Mouse (Mus musculus): ENCODE measurements around the gene Alcam. TPM values are rescaled to one million over a fixed set of nuclear protein-coding genes. Genes with fewer than 3 reads are reported as not detected.
A peak's percentile ranks its signal among the peaks of the same experiment; 100 is the strongest.

Alcam gene
- polyA plus RNA-seq, 1 experiment from 2014 or later: 6.5 TPM

DNA sequence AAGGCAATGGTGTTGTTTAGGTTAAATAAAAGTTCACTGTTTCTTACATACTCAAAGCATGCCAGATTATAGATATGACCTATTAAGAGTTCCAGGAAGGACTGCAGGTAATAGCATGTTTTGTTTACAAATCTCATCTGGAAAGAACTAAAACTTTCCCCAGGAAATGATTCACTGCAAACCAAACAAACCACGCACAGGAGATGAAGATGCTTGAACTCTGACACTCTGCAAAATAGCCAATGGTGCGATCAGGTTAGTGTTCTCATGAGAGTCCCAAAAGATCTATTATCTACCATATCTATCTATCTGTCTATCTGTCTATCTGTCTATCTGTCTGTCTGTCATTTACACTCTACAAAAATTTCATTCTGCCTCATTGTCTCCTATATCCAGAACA is 124.5 kb downstream of the Alcam start:
- no peaks in the 10 kb centered on the region for H3K9me3 ChIP-seq
- H3K27me3 ChIP-seq (ENCODE audit: poor library complexity, severe bottlenecking): no peaks in the 10 kb centered on the region
- WGBS: 92% methylated on average over 2 of the region's 2 CpGs
- H3K27ac ChIP-seq: no peak overlapping the region
- DNase-seq (ENCODE audit: extremely low spot score, low spot score): no peak
- no peaks in the 10 kb centered on the region for H3K4me1 ChIP-seq
- H3K4me3 ChIP-seq: no peak overlapping the region
- H3K36me3 ChIP-seq (replicated peaks): no peaks in the 10 kb centered on the region

DNA sequence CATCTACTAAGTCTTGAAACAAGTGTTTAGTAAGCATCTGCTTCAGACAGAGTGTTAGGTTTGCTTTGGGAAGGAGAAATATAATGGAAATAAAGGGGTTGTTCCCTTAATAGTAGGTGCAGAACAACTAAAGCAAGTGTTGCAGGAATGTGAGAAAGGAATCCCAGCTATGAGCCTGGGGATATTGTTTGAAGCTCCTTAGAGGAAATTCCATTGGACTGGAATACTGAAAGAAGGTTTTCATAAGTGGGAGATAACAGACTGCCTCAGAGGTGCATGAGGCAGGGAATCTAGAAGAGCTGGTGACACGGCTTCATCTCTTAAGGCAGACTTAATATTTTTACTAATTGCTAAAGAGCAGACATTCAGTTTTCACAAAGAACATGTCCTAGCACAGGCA is 134.6 kb downstream of the Alcam start:
- no peaks in the 10 kb centered on the region for H3K9me3 ChIP-seq
- H3K27ac ChIP-seq: no peak overlapping the region
- H3K27me3 ChIP-seq (ENCODE audit: poor library complexity, severe bottlenecking): no peaks in the 10 kb centered on the region
- no peak for DNase-seq (ENCODE audit: extremely low spot score, low spot score)
- H3K4me3 ChIP-seq: no peak overlapping the region
- 74% methylated on average over 1 of the region's 1 CpGs for WGBS
- H3K36me3 ChIP-seq (replicated peaks): no peaks in the 10 kb centered on the region
- no peaks in the 10 kb centered on the region for H3K4me1 ChIP-seq

- Histone ChIP-seq H3K27me3 (ENCODE audit: poor library complexity, severe bottlenecking) (no peaks in the 10 kb centered on the region), H3K27ac (no peak overlapping the region), H3K36me3 (replicated peaks) (no peaks in the 10 kb centered on the region), H3K4me3 (no peak overlapping the region), H3K4me1 (no peaks in the 10 kb centered on the region), H3K9me3 (no peaks in the 10 kb centered on the region)
- whole genome bisulfite sequencing: 32% methylated on average over 9 of the region's 9 CpGs
- peak; percentile 56 for DNase-seq (ENCODE audit: extremely low spot score, low spot score)
These were observed 142.8 kb downstream of the Alcam start for GRCm38 (mm10) chr16:52311073-52311472.

- H3K4me3 ChIP-seq: no peak overlapping the region
- no peaks in the 10 kb centered on the region for H3K4me1 ChIP-seq
- no peaks in the 10 kb centered on the region for H3K27me3 ChIP-seq (ENCODE audit: poor library complexity, severe bottlenecking)
- H3K9me3 ChIP-seq: no peaks in the 10 kb centered on the region
- H3K27ac ChIP-seq: no peak overlapping the region
- 88% methylated on average over 2 of the region's 2 CpGs for WGBS
- H3K36me3 ChIP-seq (replicated peaks): no peaks in the 10 kb centered on the region
- no peak for DNase-seq (ENCODE audit: extremely low spot score, low spot score)
These were observed 146.9 kb downstream of the Alcam start for GRCm38 (mm10) chr16:52307016-52307415.

- H3K27me3 ChIP-seq (ENCODE audit: poor library complexity, severe bottlenecking): no peaks in the 10 kb centered on the region
- no peak overlapping the region for H3K27ac ChIP-seq
- 90% methylated on average over 4 of the region's 4 CpGs for WGBS
- no peaks in the 10 kb centered on the region for H3K4me1 ChIP-seq
- DNase-seq (ENCODE audit: extremely low spot score, low spot score): no peak
- no peak overlapping the region for H3K4me3 ChIP-seq
- H3K36me3 ChIP-seq (replicated peaks): no peaks in the 10 kb centered on the region
- no peaks in the 10 kb centered on the region for H3K9me3 ChIP-seq
These were observed 150.4 kb downstream of the Alcam start for GRCm38 (mm10) chr16:52303532-52303902.

GRCm38 (mm10) chr16:52302790-52303531 is 150.9 kb downstream of the Alcam start:
- Histone ChIP-seq H3K27me3 (ENCODE audit: poor library complexity, severe bottlenecking) (no peaks in the 10 kb centered on the region), H3K4me1 (no peaks in the 10 kb centered on the region), H3K27ac (no peak overlapping the region), H3K9me3 (no peaks in the 10 kb centered on the region), H3K4me3 (no peak overlapping the region), H3K36me3 (replicated peaks) (no peaks in the 10 kb centered on the region)
- 93% methylated on average over 9 of the region's 9 CpGs for WGBS
- no peak for DNase-seq (ENCODE audit: extremely low spot score, low spot score)

DNA sequence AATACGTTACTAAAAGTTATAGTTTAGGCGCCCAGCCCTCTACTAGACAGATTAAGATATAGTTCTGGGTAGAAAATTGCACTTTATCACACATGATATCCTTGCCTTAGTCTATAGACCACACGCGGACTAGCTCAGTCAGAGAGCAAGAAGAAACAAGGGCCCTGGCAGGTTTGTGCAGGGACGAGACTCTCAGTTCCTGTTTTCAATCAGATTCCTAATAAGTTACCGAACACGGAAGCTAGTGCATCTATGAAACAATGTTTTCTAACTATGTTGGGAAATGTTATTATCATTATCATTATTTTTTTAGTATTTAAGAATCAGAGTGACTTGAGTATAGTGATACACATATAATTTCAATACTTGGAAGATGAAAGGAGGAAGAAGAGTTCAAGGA is 152.1 kb downstream of the Alcam start:
- H3K27me3 ChIP-seq (ENCODE audit: poor library complexity, severe bottlenecking): no peaks in the 10 kb centered on the region
- 94% methylated on average over 7 of the region's 7 CpGs for WGBS
- H3K4me1 ChIP-seq: no peaks in the 10 kb centered on the region
- H3K4me3 ChIP-seq: no peak overlapping the region
- H3K9me3 ChIP-seq: no peaks in the 10 kb centered on the region
- no peak overlapping the region for H3K27ac ChIP-seq
- no peak for DNase-seq (ENCODE audit: extremely low spot score, low spot score)
- no peaks in the 10 kb centered on the region for H3K36me3 ChIP-seq (replicated peaks)

DNA sequence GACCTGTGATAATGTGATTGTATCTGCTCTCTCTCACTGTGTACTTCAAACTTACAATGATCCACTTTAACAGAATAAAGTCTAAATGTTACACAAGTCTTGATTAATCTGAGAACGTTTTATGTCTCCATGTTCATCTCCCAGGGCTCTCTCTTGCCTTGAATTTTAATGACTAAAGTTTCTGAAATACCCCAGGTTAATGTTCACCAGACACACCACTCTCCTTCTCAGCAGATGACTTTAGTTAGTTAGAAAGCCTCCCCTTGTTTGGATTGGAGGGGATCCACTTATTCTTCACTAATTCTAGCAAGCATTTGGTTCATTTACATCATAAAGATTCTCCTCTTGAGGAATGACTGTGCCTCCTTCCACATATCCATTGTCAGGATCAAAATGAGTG is 157.5 kb downstream of the Alcam start:
- Histone ChIP-seq H3K27ac (no peak overlapping the region), H3K9me3 (no peaks in the 10 kb centered on the region), H3K4me1 (no peaks in the 10 kb centered on the region), H3K27me3 (ENCODE audit: poor library complexity, severe bottlenecking) (no peaks in the 10 kb centered on the region), H3K36me3 (replicated peaks) (no peaks in the 10 kb centered on the region), H3K4me3 (no peak overlapping the region)
- WGBS: 43% methylated on average over 1 of the region's 1 CpGs
- DNase-seq (ENCODE audit: extremely low spot score, low spot score): no peak

DNA sequence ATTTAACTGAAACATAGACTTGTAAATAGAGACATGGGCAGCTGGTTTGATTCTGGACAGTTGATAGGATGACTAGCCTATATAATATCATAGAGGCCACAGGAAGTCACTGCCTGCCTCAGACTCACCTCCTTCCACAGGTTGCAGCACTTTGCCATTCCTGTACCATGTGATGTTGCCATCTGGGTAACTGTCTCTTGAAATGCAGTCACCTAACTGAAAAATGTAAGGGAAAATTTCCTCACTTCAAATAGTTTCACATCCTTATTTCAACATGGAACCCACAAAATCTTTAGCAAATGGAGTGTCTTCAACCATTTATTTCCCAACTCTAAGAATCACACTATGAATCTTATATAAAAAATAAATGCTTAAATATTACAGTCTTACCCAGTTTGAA is 158.3 kb downstream of the Alcam start:
- Histone ChIP-seq H3K4me3 (no peak overlapping the region), H3K36me3 (replicated peaks) (no peaks in the 10 kb centered on the region), H3K27me3 (ENCODE audit: poor library complexity, severe bottlenecking) (no peaks in the 10 kb centered on the region), H3K9me3 (no peaks in the 10 kb centered on the region), H3K4me1 (no peaks in the 10 kb centered on the region), H3K27ac (no peak overlapping the region)
- no peak for DNase-seq (ENCODE audit: extremely low spot score, low spot score)

- DNase-seq (ENCODE audit: extremely low spot score, low spot score): no peak
- Histone ChIP-seq H3K9me3 (no peaks in the 10 kb centered on the region), H3K27ac (no peak overlapping the region), H3K4me1 (no peaks in the 10 kb centered on the region), H3K36me3 (replicated peaks) (no peaks in the 10 kb centered on the region), H3K4me3 (no peak overlapping the region), H3K27me3 (ENCODE audit: poor library complexity, severe bottlenecking) (no peaks in the 10 kb centered on the region)
- 77% methylated on average over 3 of the region's 3 CpGs for WGBS
These were observed 161.3 kb downstream of the Alcam start for GRCm38 (mm10) chr16:52292440-52293048.

- no peak for DNase-seq (ENCODE audit: extremely low spot score, low spot score)
These were observed 173.7 kb downstream of the Alcam start for GRCm38 (mm10) chr16:52280186-52280585.

GRCm38 (mm10) chr16:52265066-52265465 is 188.8 kb downstream of the Alcam start:
- DNase-seq (ENCODE audit: extremely low spot score, low spot score): no peak
- H3K4me3 ChIP-seq: no peak overlapping the region
- no peaks in the 10 kb centered on the region for H3K9me3 ChIP-seq
- WGBS: 87% methylated on average over 4 of the region's 4 CpGs
- H3K27me3 ChIP-seq (ENCODE audit: poor library complexity, severe bottlenecking): no peaks in the 10 kb centered on the region
- H3K27ac ChIP-seq: no peak overlapping the region
- H3K4me1 ChIP-seq: peaks cover 9% of the 10 kb centered on the region
- no peaks in the 10 kb centered on the region for H3K36me3 ChIP-seq (replicated peaks)

More at GRCm38 (mm10) chr16:52280186-52280585, 173.7 kb downstream of the Alcam start:
- Histone ChIP-seq H3K27ac (no peak overlapping the region), H3K27me3 (ENCODE audit: poor library complexity, severe bottlenecking) (no peaks in the 10 kb centered on the region), H3K9me3 (no peaks in the 10 kb centered on the region), H3K36me3 (replicated peaks) (no peaks in the 10 kb centered on the region), H3K4me3 (no peak overlapping the region), H3K4me1 (no peaks in the 10 kb centered on the region)
- WGBS: 88% methylated on average over 2 of the region's 2 CpGs

- Histone ChIP-seq H3K27ac (no peak overlapping the region), H3K27me3 (ENCODE audit: poor library complexity, severe bottlenecking) (no peaks in the 10 kb centered on the region), H3K4me3 (no peak overlapping the region), H3K36me3 (replicated peaks) (no peaks in the 10 kb centered on the region), H3K4me1 (peaks cover 9% of the 10 kb centered on the region), H3K9me3 (no peaks in the 10 kb centered on the region)
- no peak for DNase-seq (ENCODE audit: extremely low spot score, low spot score)
These were observed 190.1 kb downstream of the Alcam start for GRCm38 (mm10) chr16:52263751-52264150.

All from forebrain, embryonic 10.5 days (tissue).